Mouse (Mus musculus) forebrain, postnatal 0 days (tissue): ENCODE results near the gene Prpf8. TPM values are rescaled to one million over a fixed set of nuclear protein-coding genes. Genes with fewer than 3 reads are reported as not detected.

Experiments used
- ATAC-seq: fragments of 200-750 bp; cut with Nextera tagmentation; 2 replicates; pipeline ENCODE4 v1.8.0; 2017; ENCODE audit warnings: mild to moderate bottlenecking, moderate library complexity
- DNase-seq: peaks from one replicate; pipeline ENCODE4 v3.0.0-alpha.2; 2015
- H3K27ac ChIP-seq: fragments of 300-500 bp; sonication (generic); 2 replicates; pipeline ENCODE4 v1.5.1; 2014; ENCODE audit warnings: low read depth, mild to moderate bottlenecking, antibody characterized with exemption, low read length, moderate library complexity, mixed read lengths
- H3K27me3 ChIP-seq: fragments of 300-500 bp; sonication (generic); 2 replicates; pipeline ENCODE4 v1.6.1; 2014; ENCODE audit warnings: mild to moderate bottlenecking, low read length, mixed read lengths; ENCODE audit not compliant: insufficient read depth
- H3K36me3 ChIP-seq: fragments of 300-500 bp; sonication (generic); 2 replicates; pipeline ENCODE4 v1.6.1; 2014; ENCODE audit warnings: mild to moderate bottlenecking, moderate library complexity; ENCODE audit not compliant: insufficient read depth
- H3K4me1 ChIP-seq: fragments of 300-500 bp; sonication (generic); 2 replicates; pipeline ENCODE4 v1.6.1; 2014; ENCODE audit warnings: antibody characterized with exemption; ENCODE audit not compliant: insufficient read depth
- H3K4me2 ChIP-seq: fragments of 300-500 bp; sonication (generic); 2 replicates; pipeline ENCODE4 v1.6.1; 2014; ENCODE audit warnings: low read depth, mild to moderate bottlenecking, moderate library complexity
- H3K4me3 ChIP-seq: fragments of 300-500 bp; sonication (generic); 2 replicates; pipeline ENCODE4 v1.5.1; 2014; ENCODE audit warnings: low read depth, low read length, mixed read lengths
- H3K9ac ChIP-seq: fragments of 300-500 bp; sonication (generic); 2 replicates; pipeline ENCODE4 v1.6.1; 2014; ENCODE audit warnings: mild to moderate bottlenecking
- H3K9me3 ChIP-seq: fragments of 300-500 bp; sonication (generic); 2 replicates; pipeline ENCODE4 v1.6.1; 2016; ENCODE audit warnings: low read length
- CTCF ChIP-seq: sonication (generic); IDR thresholded peaks from 2 replicates; pipeline ENCODE4 v1.5.1; 2016; ENCODE audit warnings: antibody characterized with exemption, control low read depth, low read depth
- WGBS: fragments of 180-500 bp; shearing (Covaris S2); extraction: QIAGEN DNeasy Blood & Tissue Kit; methylation state at CpG from one replicate; pipeline ENCODE4 v1.1.7; 2014; 5-methylcytosine and 5-hydroxymethylcytosine counted together
- polyA plus RNA-seq: library from polyadenylated mRNA; unstranded; fragments of >200 nt; fragmentation: Nextera tagmentation; extraction: Ambion mirVana; gene quantifications from 2 replicates; pipeline ENCODE4 v1.2.1, GENCODE M21; 2015
- total RNA-seq: library from RNA; depleted of rRNA; stranded (reverse); fragments of >200 nt; gene quantifications from 2 replicates; pipeline ENCODE4 v1.2.3, GENCODE M21; 2014

Prpf8 gene
- total and polyA plus RNA-seq, 2 experiments from 2014 or later, result 27.9 to 120 TPM

DNA sequence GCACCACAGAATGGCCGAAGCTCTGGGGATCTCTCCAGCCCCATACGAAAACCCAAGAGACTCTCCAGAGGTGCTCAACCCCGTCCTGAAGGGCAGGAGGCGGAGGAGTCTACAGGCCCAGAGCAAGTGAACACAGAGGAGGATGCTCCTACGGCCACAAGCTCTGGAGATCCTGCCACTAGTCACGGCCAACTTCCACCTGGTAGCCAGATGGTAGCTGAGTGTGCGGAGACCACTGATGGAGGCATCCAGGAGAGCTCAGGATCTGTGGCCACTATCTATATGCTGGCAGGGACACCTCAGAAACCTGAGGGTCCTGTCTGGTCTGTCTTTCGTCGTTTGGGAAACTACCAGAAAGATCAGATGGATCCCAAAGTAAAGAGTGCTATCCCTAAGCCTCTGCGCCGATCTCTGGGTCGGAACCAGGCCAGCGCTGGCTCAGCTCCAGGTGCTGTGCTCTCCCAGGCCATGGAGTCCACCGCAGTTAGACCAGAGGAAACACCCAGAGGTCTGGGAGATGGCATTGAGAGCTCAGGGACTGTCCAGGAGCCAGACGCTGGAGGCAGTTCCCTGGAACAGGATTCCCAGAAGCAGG lies 39.0 kb downstream of the Prpf8 start:
- TF ChIP-seq CTCF, result no peak
- H3K9me3 ChIP-seq, result no peaks in the 10 kb centered on the region
- H3K4me1 ChIP-seq, result no peaks in the 10 kb centered on the region
- DNase-seq (no peak), ATAC-seq (no peak)
- H3K9ac ChIP-seq, result no peak overlapping the region
- no peak overlapping the region for H3K4me2 ChIP-seq
- H3K4me3 ChIP-seq, result no peak overlapping the region
- WGBS, result 87% methylated on average over 15 of the region's 15 CpGs
- no peaks in the 10 kb centered on the region for H3K27me3 ChIP-seq
- H3K36me3 ChIP-seq, result no peaks in the 10 kb centered on the region
- H3K27ac ChIP-seq, result no peak overlapping the region

DNA sequence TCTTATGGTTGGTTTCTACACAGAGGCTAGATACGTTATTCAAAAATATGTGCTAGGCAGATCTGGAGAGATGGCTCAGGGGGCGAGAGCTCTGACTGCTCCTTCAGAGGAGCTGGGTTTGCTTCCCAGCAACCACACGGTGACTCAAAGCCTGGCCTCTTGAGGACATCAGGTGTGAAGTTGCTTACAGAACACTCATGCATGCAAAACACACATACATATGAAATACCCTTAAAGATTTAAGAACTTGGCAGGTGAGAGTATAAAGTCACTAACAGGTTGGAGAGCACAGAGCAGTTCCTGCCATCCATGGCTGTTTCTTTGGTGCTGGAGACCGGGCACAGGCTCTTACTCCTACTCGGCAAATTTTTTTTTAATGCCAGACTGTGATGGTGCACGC lies 40.3 kb downstream of the Prpf8 start:
- WGBS, result 88% methylated on average over 6 of the region's 6 CpGs
- no peak for ATAC-seq

DNA sequence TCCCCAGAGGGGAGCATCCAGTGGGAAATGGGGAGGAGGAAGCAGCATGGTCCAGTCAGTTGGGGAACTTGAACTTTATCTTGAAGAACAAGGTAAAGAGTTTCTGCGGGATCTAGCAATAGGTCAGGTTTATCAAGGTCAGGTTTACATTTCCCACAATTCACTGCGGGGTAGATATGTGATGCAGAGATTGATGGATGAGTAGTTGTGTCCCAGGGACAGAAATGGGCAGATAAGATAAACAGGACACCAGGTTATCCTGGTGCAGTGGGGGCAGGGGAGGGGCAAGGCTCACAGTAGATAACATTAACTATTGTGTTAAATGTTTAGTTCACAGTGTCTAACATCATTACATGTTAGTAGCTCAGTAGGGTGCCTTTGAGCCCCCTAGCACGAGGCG lies 43.2 kb downstream of the Prpf8 start:
- DNase-seq (no peak), ATAC-seq (no peak)
- Histone ChIP-seq H3K9ac (no peak overlapping the region), H3K4me3 (no peak overlapping the region), H3K36me3 (no peaks in the 10 kb centered on the region), H3K9me3 (no peaks in the 10 kb centered on the region), H3K27me3 (no peaks in the 10 kb centered on the region), H3K4me2 (no peak overlapping the region), H3K4me1 (peaks cover 8% of the 10 kb centered on the region; the same call in 1 of the 2 replicates), H3K27ac (0 out of 2 replicates have a peak overlapping the region, but pooled peaks have one; percentile 97)
- no peak for TF ChIP-seq CTCF
- WGBS, result 53% methylated on average over 4 of the region's 4 CpGs

More for the DNA sequence above, 40.3 kb downstream of the Prpf8 start:
- no peak for TF ChIP-seq CTCF
- Histone ChIP-seq H3K36me3 (no peaks in the 10 kb centered on the region), H3K9ac (no peak overlapping the region), H3K27ac (no peak overlapping the region), H3K9me3 (no peaks in the 10 kb centered on the region), H3K4me1 (no peaks in the 10 kb centered on the region), H3K4me2 (no peak overlapping the region), H3K27me3 (no peaks in the 10 kb centered on the region), H3K4me3 (no peak overlapping the region)
- DNase-seq, result no peak

DNA sequence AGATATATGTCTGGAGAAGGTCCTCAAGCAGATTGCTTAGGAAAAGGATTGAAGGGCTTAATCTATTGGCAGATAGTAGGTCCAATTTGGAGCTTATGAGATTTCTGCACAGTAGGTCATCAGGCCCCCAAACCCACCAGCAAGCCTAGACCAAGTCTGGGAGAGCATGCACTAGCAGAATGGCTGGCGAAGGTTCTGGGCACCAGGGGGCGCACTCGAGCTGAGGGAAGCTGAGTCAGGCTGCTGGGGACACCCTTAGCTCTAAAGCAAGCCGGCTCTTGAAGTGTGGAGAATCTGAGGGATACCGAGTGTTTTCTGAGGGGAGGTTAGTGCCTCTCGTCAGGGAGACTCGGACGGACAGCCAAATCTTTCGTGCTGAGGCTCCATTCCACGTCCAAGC lies 43.7 kb downstream of the Prpf8 start:
- H3K4me2 ChIP-seq, result peak overlapping the region; percentile 99
- no peaks in the 10 kb centered on the region for H3K9me3 ChIP-seq
- H3K9ac ChIP-seq, result peak overlapping the region; percentile 98
- no peaks in the 10 kb centered on the region for H3K27me3 ChIP-seq
- 0% methylated on average over 10 of the region's 10 CpGs for WGBS
- H3K4me1 ChIP-seq, result peaks cover 11% of the 10 kb centered on the region; the same call in 1 of the 2 replicates
- DNase-seq (peak; percentile 96), ATAC-seq (peak; percentile 28)
- peak; percentile 98 for TF ChIP-seq CTCF
- peak overlapping the region; percentile 60 for H3K4me3 ChIP-seq
- no peaks in the 10 kb centered on the region for H3K36me3 ChIP-seq
- H3K27ac ChIP-seq, result peak overlapping the region; percentile 97

DNA sequence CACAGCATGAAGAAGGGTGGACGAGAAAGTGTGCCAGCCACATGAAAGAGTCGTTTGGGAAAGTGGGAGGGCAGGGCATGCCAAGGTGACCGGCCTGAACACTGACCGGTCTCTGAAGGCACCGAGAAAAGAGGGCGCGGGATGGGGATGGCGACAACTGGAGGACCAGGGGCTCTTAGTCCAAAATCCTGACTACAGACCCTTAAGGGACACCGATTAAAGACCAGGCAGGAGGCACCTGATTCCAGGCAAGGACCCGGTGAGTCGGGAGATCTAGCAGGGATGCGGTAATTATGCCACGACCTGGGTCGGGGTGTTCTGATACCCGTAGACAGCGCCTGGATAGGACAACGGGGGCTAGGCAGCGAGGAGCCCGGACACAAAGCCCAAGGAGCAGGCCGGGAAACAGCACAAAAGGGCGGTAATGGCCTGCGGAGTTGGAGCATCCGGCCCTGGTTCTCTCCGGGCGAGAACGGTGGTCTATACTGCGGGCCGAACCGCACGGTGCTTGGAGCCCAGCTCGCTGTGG lies 44.3 kb downstream of the Prpf8 start:
- Histone ChIP-seq H3K4me1 (peaks cover 11% of the 10 kb centered on the region; the same call in 1 of the 2 replicates), H3K4me2 (peak overlapping the region; percentile 99), H3K9me3 (no peaks in the 10 kb centered on the region), H3K9ac (peak overlapping the region; percentile 98), H3K36me3 (no peaks in the 10 kb centered on the region), H3K4me3 (peak overlapping the region; percentile 60), H3K27me3 (no peaks in the 10 kb centered on the region), H3K27ac (peak overlapping the region; percentile 97)
- no peak for TF ChIP-seq CTCF
- ATAC-seq (peak; percentile 6), DNase-seq (peak; percentile 66)
- WGBS, result 1% methylated on average over 31 of the region's 31 CpGs

DNA sequence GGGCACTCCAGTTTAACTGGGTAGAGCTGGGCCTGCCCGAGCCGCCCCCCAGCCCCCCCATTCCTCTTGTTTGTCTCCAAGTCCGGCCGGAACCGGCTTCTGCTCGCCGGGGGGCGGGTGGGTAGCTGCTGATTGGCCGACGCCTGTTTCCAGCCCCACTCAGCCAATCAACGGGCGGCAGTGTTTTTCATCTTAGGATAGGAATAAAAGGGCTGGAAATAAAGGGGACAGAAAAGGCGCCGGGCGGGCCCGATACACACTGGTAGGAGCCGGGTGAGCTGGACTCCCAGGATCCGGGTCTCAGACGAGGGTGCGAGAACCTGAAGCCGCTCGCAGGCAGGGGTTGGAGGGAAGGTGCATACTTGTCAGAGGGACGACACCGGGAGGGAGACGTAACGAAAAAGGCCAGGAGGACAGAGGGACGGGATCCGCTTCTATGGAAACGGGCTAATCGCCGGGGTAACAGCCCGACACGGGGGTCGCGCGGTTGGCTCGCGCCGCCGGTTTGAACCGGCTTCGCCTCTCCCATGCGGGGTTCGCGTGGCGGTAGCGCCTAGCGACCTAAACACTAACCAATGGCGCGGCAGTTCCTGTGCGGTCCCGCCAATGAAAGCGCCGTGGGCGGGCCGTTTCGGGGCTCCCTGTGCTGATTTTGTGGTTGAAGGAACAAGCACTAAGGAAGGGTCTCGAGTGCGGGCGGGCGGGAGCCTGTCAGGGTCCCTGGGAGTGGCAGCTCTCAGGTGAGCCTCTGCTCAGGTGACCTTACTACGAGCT lies 45.0 kb downstream of the Prpf8 start, which contains the start of gene Slc43a2:
Slc43a2 (plus strand) TSS at position 226 of the 774 bp plus-strand sequence.
- ATAC-seq (peak; percentile 95), DNase-seq (peak; percentile 99)
- H3K36me3 ChIP-seq, result no peaks in the 10 kb centered on the region
- whole genome bisulfite sequencing, result under 1% methylated on average over 62 of the region's 62 CpGs
- peak within 1 kb of the TSS; percentile 99 for H3K4me2 ChIP-seq
- H3K27me3 ChIP-seq, result no peaks in the 10 kb centered on the region
- no peaks in the 10 kb centered on the region for H3K9me3 ChIP-seq
- no peak for TF ChIP-seq CTCF
- peak within 1 kb of the TSS; percentile 60 for H3K4me3 ChIP-seq
- H3K27ac ChIP-seq, result peak within 1 kb of the TSS; percentile 97
- peaks cover 11% of the 10 kb centered on the region; the same call in 1 of the 2 replicates for H3K4me1 ChIP-seq
- H3K9ac ChIP-seq, result peak within 1 kb of the TSS; percentile 98
